Mouse (Mus musculus) spleen, adult 2 months (tissue): ENCODE data around the gene Tgm6. TPM values are rescaled to one million over a fixed set of nuclear protein-coding genes. Genes with fewer than 3 reads are reported as not detected.

Experiments used
- DNase-seq, 2 experiments: peaks; one replicate each; pipeline versions ENCODE4 v3.0.0 to v3.0.0-alpha.2; 2012 to 2021; ENCODE audit warnings: low spot score in 2 of 2, low read depth in 1 of 2
- H3K27ac ChIP-seq: fragments of 200-500 bp; 2 replicates; pipeline ENCODE4 v1.5.1; 2012; ENCODE audit warnings: low read length, inconsistent platforms; ENCODE audit not compliant: insufficient read depth
- H3K27me3 ChIP-seq: fragments of 200-500 bp; 2 replicates; pipeline ENCODE4 v1.6.1; 2012; ENCODE audit warnings: mild to moderate bottlenecking, moderate library complexity, low read length, inconsistent platforms; ENCODE audit not compliant: control insufficient read depth, insufficient read depth
- H3K36me3 ChIP-seq: fragments of 200-500 bp; 2 replicates; pipeline ENCODE4 v1.6.1; 2012; ENCODE audit warnings: mild to moderate bottlenecking, low read length, inconsistent platforms; ENCODE audit not compliant: control insufficient read depth, insufficient read depth
- H3K4me1 ChIP-seq: fragments of 200-500 bp; 2 replicates; pipeline ENCODE4 v1.6.1; 2011; ENCODE audit warnings: inconsistent platforms; ENCODE audit not compliant: control insufficient read depth, insufficient read depth, insufficient read length
- H3K4me3 ChIP-seq: fragments of 200-500 bp; 2 replicates; pipeline ENCODE4 v1.5.1; 2011; ENCODE audit warnings: mild to moderate bottlenecking, inconsistent platforms; ENCODE audit not compliant: insufficient read depth, insufficient read length; ENCODE audit errors: extremely low read depth
- CTCF ChIP-seq: fragments of 200-500 bp; IDR thresholded peaks from 2 replicates; pipeline ENCODE4 v1.5.1; 2011; ENCODE audit warnings: mild to moderate bottlenecking, inconsistent platforms; ENCODE audit not compliant: insufficient read depth, insufficient read length, insufficient replicate concordance; ENCODE audit errors: extremely low read depth
- POLR2A ChIP-seq: fragments of 200-500 bp; IDR thresholded peaks from 2 replicates; pipeline ENCODE4 v1.6.1; 2011; ENCODE audit warnings: low read depth, low read length, inconsistent platforms
- WGBS: fragments of 180-500 bp; shearing (Covaris S2); methylation state at CpG from one replicate; pipeline ENCODE4 v1.1.7; 2018; 5-methylcytosine and 5-hydroxymethylcytosine counted together
- polyA plus RNA-seq: library from polyadenylated mRNA; depleted of rRNA; stranded (reverse); fragments of >200 nt; gene quantifications from 2 replicates; pipeline ENCODE4 v1.2.3, GENCODE M21; 2012; rRNA removed

Tgm6 gene
- polyA plus RNA-seq, 1 experiment = not detected

GRCm38 (mm10) chr2:130178381-130178705 is 66.1 kb downstream of the Tgm6 start:
- DNase-seq = no peak
- H3K4me1 ChIP-seq = peaks cover 9% of the 10 kb centered on the region
- peaks cover 23% of the 10 kb centered on the region for H3K36me3 ChIP-seq
- peak overlapping the region; percentile 95 for H3K4me3 ChIP-seq
- H3K27ac ChIP-seq = peak overlapping the region; percentile 79
- H3K27me3 ChIP-seq = no peaks in the 10 kb centered on the region
- WGBS = 0% methylated on average over 11 of the region's 11 CpGs
- no peak for TF ChIP-seq POLR2A
- TF ChIP-seq CTCF = no peak

- Histone ChIP-seq H3K4me1 (peaks cover 9% of the 10 kb centered on the region), H3K27ac (peak within 1 kb of the TSS; percentile 79), H3K27me3 (no peaks in the 10 kb centered on the region), H3K4me3 (peak within 1 kb of the TSS; percentile 95), H3K36me3 (peaks cover 18% of the 10 kb centered on the region)
- WGBS = under 1% methylated on average over 81 of the region's 81 CpGs
- DNase-seq = peak; percentile 75
- TF ChIP-seq POLR2A (peak; percentile 71), CTCF (no peak)
These were observed 66.7 kb downstream of the Tgm6 start, which contains the start of gene Snrpb for GRCm38 (mm10) chr2:130178706-130179506. Gene Snrpb, minus strand, starts transcription at chr2:130179403.

- Histone ChIP-seq H3K36me3 (peaks cover 13% of the 10 kb centered on the region), H3K27me3 (no peaks in the 10 kb centered on the region), H3K27ac (peak overlapping the region; percentile 56), H3K4me1 (peaks cover 9% of the 10 kb centered on the region), H3K4me3 (peak overlapping the region; percentile 95)
- TF ChIP-seq CTCF (no peak), POLR2A (no peak)
- DNase-seq = peak in 1 of 2 experiments; percentile 8
- 4% methylated on average over 15 of the region's 15 CpGs for WGBS
These were observed 67.3 kb downstream of the Tgm6 start for GRCm38 (mm10) chr2:130179507-130180019.

- WGBS = 86% methylated on average over 12 of the region's 12 CpGs
- H3K4me3 ChIP-seq = no peak overlapping the region
- no peaks in the 10 kb centered on the region for H3K36me3 ChIP-seq
- H3K27me3 ChIP-seq = no peaks in the 10 kb centered on the region; the same call in 1 of the 2 replicates
- no peaks in the 10 kb centered on the region for H3K4me1 ChIP-seq
- no peak overlapping the region for H3K27ac ChIP-seq
- DNase-seq = no peak
- no peak for TF ChIP-seq CTCF
- TF ChIP-seq POLR2A = no peak
These were observed 76.2 kb downstream of the Tgm6 start for GRCm38 (mm10) chr2:130188391-130188790.

GRCm38 (mm10) chr2:130194894-130195293 is 82.7 kb downstream of the Tgm6 start, which contains the start of gene Tmc2:
Gene Tmc2, plus strand, starts transcription at chr2:130195194.
- H3K4me3 ChIP-seq = no peak within 1 kb of the TSS
- 94% methylated on average over 16 of the region's 16 CpGs for WGBS
- DNase-seq = no peak
- TF ChIP-seq POLR2A = no peak
- TF ChIP-seq CTCF = no peak
- H3K36me3 ChIP-seq = no peaks in the 10 kb centered on the region
- H3K4me1 ChIP-seq = no peaks in the 10 kb centered on the region
- no peak within 1 kb of the TSS for H3K27ac ChIP-seq
- no peaks in the 10 kb centered on the region for H3K27me3 ChIP-seq

GRCm38 (mm10) chr2:130200961-130201360 is 88.7 kb downstream of the Tgm6 start:
- no peak for TF ChIP-seq CTCF
- no peak for TF ChIP-seq POLR2A
- whole genome bisulfite sequencing = 84% methylated on average over 5 of the region's 5 CpGs
- DNase-seq = no peak
- no peaks in the 10 kb centered on the region for H3K36me3 ChIP-seq
- no peak overlapping the region for H3K27ac ChIP-seq
- no peaks in the 10 kb centered on the region for H3K27me3 ChIP-seq
- no peaks in the 10 kb centered on the region for H3K4me1 ChIP-seq
- H3K4me3 ChIP-seq = no peak overlapping the region

Other genes starting within 250 kb of the Tgm6 start
- 0.13 and 0.15 TPM in 2 replicates for gene Tgm3, start 100.1 kb upstream of the Tgm6 start, polyA plus RNA-seq
- 255 and 272 TPM in 2 replicates for gene Snrpb, start 67.0 kb downstream of the Tgm6 start, polyA plus RNA-seq
- gene Tmc2, start 82.8 kb downstream of the Tgm6 start, polyA plus RNA-seq = not detected in 2 replicates
- 66.3 and 80.1 TPM in 2 replicates for gene Nop56, start 162.0 kb downstream of the Tgm6 start, polyA plus RNA-seq
- 76.2 and 97.0 TPM in 2 replicates for gene Idh3b, start 172.1 kb downstream of the Tgm6 start, polyA plus RNA-seq
- gene Ebf4, start 182.8 kb downstream of the Tgm6 start, polyA plus RNA-seq = 1.5 and 1.7 TPM in 2 replicates